Mouse (Mus musculus): ENCODE measurements around the gene Gpsm2.
"Not testable (repeated sequence)": the region's sequence is repeated elsewhere in the genome, so short reads cannot be mapped to it uniquely, and the experiment has no call there.

Gpsm2 gene

DNA sequence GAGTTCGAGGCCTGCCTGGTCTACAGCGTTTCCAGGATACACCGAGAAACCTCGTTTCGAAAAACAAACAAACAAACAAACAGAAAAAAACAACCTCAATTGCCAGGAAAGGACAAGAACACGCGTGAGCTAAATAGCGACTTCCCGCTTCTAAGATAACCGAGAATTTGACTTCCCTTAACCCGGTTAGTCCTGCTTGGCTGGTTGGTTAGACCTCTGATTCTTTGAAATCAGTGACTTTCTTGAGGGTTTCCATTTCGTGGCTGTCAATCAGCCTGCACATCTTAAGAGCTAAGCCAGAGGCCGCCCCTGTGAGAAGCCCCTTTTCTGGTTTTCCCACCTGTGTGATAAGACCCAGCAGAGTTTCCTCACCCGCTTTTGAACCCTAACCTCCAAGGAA lies 67.5 kb downstream of the Gpsm2 start:
- no peak for DNase-seq (ENCODE audit: low spot score)

DNA sequence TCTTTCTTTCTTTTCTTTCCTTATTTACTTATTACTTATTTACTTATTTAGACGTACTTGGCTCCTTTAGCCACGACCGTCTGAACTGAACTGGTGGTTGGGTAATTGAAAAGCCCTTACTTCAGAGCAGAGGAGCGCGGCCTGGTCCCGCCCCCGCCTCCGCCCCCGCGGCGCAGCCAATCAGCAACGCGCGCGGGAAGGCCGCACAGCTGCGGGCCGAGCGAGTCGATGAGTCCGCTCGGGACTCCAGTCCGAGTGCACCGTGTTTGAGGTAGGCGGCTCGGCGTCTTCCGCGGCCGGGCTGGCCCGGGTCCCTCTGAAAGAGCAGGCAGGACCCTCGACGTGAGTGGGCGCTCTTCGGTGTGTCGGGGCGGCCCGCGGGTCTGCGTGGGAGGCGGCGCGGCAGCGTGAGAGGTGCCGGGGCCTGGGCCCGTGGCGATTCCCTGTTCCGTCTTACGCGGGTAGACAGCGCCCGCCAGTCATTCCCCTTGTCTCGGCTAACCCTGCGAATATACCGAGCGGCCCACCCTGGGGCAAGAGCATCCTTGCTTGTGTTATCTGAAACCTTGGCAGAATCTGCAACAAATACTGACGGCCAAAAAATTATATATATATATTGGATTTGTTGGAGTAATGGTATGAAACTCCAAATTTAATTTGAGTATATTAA lies 68.3 kb downstream of the Gpsm2 start, which contains the start of gene Clcc1:
Clcc1 (plus strand) TSS at position 204 of the 670 bp plus-strand sequence.
- DNase-seq (ENCODE audit: low spot score), result peak; percentile 94

DNA sequence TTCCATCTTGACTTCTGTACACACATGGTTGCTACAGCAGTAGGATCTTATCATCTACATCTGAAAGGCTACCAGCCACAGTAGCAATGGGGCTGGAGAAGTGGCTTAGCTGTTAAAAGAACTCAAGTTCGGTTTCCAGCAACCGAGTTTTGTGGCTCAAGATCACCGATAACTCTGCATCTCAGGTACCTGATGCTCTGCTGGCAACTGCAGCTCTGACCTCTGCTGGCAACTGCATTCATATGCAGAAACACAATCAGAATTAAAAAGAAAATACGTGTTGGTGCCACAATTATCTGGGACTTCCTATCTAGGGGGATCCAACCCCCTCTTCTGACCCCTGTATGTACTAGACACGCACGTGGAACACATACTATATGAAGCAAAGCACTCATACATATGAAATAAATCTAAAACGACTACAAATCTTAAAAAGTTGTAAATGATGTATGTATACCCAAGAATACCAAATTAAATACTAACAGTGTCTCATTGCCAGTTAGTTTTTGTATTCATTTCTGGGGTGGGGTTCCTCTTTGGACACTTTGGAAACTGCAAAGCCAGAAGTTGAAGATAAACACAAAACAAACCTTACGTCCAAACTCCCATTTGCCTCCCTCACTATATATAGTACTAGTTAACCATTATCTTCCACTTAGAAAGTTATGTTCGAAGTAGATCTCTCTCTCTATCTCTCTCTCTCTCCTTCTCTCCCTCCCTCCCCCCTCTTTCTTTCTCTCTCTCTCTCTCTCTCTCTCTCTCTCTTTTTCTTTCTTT lies 69.1 kb downstream of the Gpsm2 start:
- peak; percentile 8 for DNase-seq (ENCODE audit: low spot score)

DNA sequence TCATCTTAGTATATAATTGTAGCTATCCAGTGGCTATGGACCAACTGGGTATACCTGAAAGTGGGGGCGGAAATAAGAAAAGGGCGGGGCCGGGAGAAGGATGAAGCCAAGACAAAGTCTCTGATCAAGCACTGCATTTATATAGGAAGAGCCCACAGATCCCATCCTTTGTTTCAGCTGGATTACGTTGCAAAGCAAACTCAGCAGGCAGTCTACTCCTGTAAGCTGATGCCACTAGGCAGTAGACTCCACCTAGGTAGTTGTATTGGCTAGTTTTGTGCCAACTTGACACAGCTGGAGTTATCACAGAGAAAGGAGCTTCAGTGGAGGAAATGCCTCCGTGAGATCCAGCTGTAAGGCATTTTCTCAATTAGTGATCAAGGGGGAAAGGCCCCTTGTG lies 74.4 kb downstream of the Gpsm2 start:
- DNase-seq (ENCODE audit: low spot score), result not testable (repeated sequence)

DNA sequence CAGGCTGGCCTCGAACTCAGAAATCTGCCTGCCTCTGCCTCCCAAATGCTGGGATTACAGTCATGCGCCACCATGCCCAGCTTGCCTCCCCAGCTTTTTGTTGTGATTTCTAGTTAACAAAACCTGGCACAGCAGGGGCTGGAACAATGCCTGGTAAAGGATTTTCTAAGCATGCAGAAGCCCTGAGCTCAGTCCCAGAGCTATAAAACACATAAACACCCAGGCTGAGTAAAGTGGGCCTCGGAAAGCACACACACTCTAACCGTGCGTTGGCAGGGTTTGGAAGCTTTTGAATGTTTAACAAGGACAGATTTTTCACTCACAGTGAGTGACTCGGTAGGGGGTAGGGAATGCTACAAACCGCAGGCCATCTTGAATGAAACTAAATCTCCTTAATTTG lies 76.1 kb downstream of the Gpsm2 start:
- DNase-seq (ENCODE audit: low spot score), result no peak

DNA sequence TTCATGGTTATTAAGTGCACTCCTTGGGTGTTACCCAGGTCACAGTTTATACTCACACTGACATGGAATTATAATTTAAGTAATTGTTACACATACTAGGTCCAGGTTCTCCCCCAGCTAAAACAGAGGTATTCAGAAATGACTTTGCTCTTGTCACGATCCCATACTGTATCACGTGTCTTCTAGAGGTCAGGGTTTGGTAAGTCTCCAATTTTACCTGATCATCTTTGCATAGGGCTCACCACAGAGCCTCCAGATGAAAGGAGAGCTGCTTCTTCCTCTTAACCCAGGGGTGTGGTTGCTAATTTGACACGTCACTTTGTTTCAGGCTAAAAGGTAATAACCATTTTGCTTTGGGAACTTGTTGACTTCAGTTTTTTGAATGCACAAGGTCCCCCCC lies 77.3 kb downstream of the Gpsm2 start:
- no peak for DNase-seq (ENCODE audit: low spot score)

DNA sequence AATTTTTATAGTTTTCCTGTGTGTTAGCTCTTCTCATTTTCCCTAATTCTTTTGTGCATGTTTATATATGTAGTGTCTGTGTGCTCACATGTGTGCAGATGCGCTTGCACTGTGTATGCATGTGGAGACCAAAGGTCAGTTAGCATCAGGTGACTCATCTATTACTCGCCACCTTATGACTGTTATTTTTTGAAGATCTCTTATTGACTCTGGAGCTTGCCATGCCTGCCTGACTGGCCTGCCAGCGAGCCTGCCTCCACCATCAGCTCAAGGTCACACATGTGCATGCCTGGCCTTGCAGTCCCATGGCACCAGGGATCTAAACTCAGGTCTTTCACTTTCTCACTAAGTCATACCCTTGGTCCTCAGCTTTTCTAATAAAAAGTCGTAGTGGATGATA lies 81.1 kb downstream of the Gpsm2 start:
- no peak for DNase-seq (ENCODE audit: low spot score)

DNA sequence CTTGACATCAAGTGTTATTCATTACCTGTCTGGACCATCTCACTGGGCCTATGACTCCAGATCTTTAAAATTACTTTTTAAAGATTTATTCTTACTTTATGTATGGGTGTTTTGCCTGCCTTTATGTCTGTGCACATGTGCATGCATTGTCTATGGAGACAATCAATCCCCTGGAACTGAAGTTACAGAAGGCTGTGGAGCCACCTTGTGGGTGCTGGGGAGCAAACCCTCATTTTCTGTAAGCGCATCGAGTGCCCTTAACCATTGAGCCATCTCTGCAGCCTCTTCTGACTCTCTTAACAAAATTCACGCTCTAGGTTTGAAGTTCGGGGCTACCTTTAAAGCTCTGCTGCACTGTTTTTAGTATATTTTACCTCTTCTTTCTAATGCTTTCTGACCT lies 82.7 kb downstream of the Gpsm2 start:
- DNase-seq (ENCODE audit: low spot score), result no peak

DNA sequence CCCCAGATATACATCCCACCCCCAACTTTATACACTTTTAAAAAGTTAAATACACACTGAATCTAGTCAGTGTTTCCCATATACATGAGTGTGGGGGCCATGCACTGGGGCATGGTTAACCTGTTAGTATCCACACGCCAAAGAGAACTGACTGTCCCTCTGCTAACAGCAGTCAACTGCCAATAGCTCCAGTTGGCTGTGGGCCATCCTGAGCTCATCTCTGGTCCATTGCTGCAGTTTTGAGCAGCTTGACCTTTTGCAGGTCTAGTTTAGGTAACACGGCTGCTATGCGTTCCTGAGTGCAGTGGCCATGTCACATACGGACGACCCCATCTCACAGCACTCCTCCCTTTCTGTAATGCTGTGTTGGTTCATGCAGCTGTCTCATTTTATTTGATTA lies 87.3 kb downstream of the Gpsm2 start:
- no peak for DNase-seq (ENCODE audit: low spot score)
